8 mouse cellular contexts compared by ENCODE assay signal in the genomic region with DNA sequence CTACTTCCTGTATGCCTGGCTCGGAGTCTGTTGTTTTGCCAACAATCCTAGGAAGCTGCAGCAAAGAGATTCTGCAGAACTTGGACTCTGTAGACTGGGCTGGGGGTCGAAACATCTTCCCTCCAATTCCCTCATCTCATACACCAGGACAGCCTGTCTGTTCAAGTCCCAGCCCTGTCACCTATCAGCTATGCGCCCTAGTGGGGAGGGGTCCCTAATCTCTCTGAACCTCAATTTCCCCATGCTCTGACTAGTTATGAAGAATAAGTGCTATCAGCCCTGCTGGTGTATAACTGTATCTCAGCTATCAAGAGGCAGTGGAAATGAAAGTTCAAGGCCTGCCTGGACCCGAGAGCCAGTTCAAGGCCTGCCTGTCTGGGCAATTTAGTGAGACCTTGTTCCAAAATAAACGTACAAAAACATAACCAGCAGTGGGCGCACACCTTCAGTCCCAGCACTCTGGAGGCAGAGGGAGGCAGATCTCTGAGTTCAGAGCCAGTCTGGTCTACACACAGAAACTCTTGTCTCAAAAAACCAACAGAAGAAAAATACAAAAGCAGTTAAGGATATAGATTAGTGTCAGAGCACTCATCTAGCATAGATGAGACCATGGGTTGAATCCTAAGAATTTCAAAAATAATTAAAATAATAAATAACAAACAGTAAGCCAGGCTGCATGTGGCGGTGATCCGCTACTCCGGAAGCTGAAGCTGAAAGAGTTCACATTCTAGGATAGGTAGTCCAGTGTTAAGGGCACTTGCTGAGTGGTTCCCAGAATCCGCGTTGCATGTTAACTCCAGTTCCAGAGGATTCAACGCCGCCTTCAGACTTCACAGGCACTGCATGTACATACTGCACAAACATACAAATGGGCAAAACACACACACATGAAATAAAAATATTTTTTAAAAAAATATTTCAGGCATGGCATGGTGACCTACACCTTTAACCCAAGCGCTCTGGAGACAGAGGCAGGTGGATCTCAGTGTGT. TPM values are rescaled to one million over a fixed set of nuclear protein-coding genes. Genes with fewer than 3 reads are reported as not detected.
DNase-seq lines count a peak whose midpoint lies in the region; ATAC-seq and TF ChIP-seq lines count a peak whose summit lies in the region.

No protein-coding gene starts in this region.

- TF ChIP-seq POLR2A in lung, adult 2 months (IDR thresholded peaks at IDR 0.05; ENCODE audit: borderline replicate concordance, extremely low read depth, low read depth, low read length), result no peak

- WGBS in lung, embryonic 16.5 days, result 42% methylated on average over 14 of the region's 14 CpGs
- WGBS in lung, adult 2 months, result 51% methylated on average over 14 of the region's 14 CpGs
- 48% methylated on average over 14 of the region's 14 CpGs for WGBS in hindbrain, embryonic 11.5 days
- 44% methylated on average over 14 of the region's 14 CpGs for WGBS in liver, embryonic 15.5 days (ENCODE audit: insufficient replicate concordance)

- H3K27me3 ChIP-seq in lung, embryonic 16.5 days (ENCODE audit: control insufficient read depth, insufficient read depth, low read depth, low read length), result peaks cover 5% of the 10 kb centered on the region; the same call in 1 of the 2 replicates
- H3K27me3 ChIP-seq in hindbrain, embryonic 11.5 days (ENCODE audit: control insufficient read depth, insufficient read depth, low read length), result peaks cover 10% of the 10 kb centered on the region
- peaks cover 32% of the 10 kb centered on the region for H3K27me3 ChIP-seq in liver, embryonic 15.5 days

- peaks cover 15% of the 10 kb centered on the region for H3K36me3 ChIP-seq in lung, embryonic 16.5 days (ENCODE audit: control insufficient read depth, insufficient read depth, low read length)
- 0 out of 2 replicates have a peak, but pooled peaks cover 3% of the 10 kb centered on the region for H3K36me3 ChIP-seq in hindbrain, embryonic 11.5 days (ENCODE audit: control insufficient read depth, insufficient read depth, low read length)
- H3K36me3 ChIP-seq in liver, embryonic 15.5 days (replicated peaks), result peaks cover 40% of the 10 kb centered on the region

- no peak for TF ChIP-seq CTCF in lung, adult 2 months (IDR thresholded peaks at IDR 0.05; ENCODE audit: insufficient read depth, low read length)

- H3K9ac ChIP-seq in lung, embryonic 16.5 days (ENCODE audit: low read length), result no peak overlapping the region; the same call in 1 of the 2 replicates
- no peak overlapping the region for H3K9ac ChIP-seq in hindbrain, embryonic 11.5 days (ENCODE audit: low read depth, low read length)
- H3K9ac ChIP-seq in liver, embryonic 15.5 days, result peak overlapping the region; percentile 47; the same call in 1 of the 2 replicates

- peaks cover 4% of the 10 kb centered on the region for H3K4me1 ChIP-seq in lung, embryonic 16.5 days (replicated peaks; ENCODE audit: control insufficient read depth, insufficient read depth, low read length)
- H3K4me1 ChIP-seq in lung, adult 2 months (ENCODE audit: control insufficient read depth, insufficient read depth, low read length), result no peaks in the 10 kb centered on the region
- no peaks in the 10 kb centered on the region; the same call in 1 of the 2 replicates for H3K4me1 ChIP-seq in brown adipose tissue, adult 24 weeks (ENCODE audit: control insufficient read depth, insufficient read depth, insufficient read length, low read length)
- H3K4me1 ChIP-seq in hindbrain, embryonic 11.5 days (replicated peaks; ENCODE audit: control insufficient read depth, insufficient read depth, low read length), result 0 out of 2 replicates have a peak, but pooled peaks cover 2% of the 10 kb centered on the region
- H3K4me1 ChIP-seq in liver, embryonic 15.5 days (replicated peaks), result peaks cover 20% of the 10 kb centered on the region

- ATAC-seq in lung, embryonic 16.5 days (ENCODE audit: low read depth), result 0 out of 2 replicates have a peak, but pooled peaks have one; percentile 1
- peak; percentile 46 for ATAC-seq in hindbrain, embryonic 11.5 days (ENCODE audit: low FRiP score)
- ATAC-seq in liver, embryonic 15.5 days (ENCODE audit: insufficient read depth), result no peak

- H3K9me3 ChIP-seq in lung, embryonic 16.5 days (ENCODE audit: control insufficient read depth, low read length), result no peaks in the 10 kb centered on the region
- H3K9me3 ChIP-seq in hindbrain, embryonic 11.5 days (ENCODE audit: control insufficient read depth, low read length), result no peaks in the 10 kb centered on the region
- no peaks in the 10 kb centered on the region for H3K9me3 ChIP-seq in liver, embryonic 15.5 days (replicated peaks)

- DNase-seq in lung, adult 2 months, result no peak
- peak; percentile 31 for DNase-seq in hindbrain, embryonic 11.5 days (ENCODE audit: low spot score)
- peak; percentile 51 for DNase-seq in thymus, postnatal 0 days (ENCODE audit: low spot score)
- DNase-seq in ovary, postnatal 10 days (ENCODE audit: low spot score), result no peak
- DNase-seq in gastrocnemius, postnatal 10 days, result no peak

- peak overlapping the region; percentile 85 for H3K4me2 ChIP-seq in lung, embryonic 16.5 days (ENCODE audit: low read depth, low read length)
- peak overlapping the region; percentile 86 for H3K4me2 ChIP-seq in hindbrain, embryonic 11.5 days (replicated peaks; ENCODE audit: low read depth, low read length)
- H3K4me2 ChIP-seq in liver, embryonic 15.5 days, result peak overlapping the region; percentile 89

- H3K4me3 ChIP-seq in lung, embryonic 16.5 days (ENCODE audit: low read length), result peak overlapping the region; percentile 52
- H3K4me3 ChIP-seq in lung, adult 2 months (replicated peaks; ENCODE audit: extremely low read depth, low read depth, low read length), result no peak overlapping the region
- peak overlapping the region; percentile 37; the same call in 1 of the 2 replicates for H3K4me3 ChIP-seq in brown adipose tissue, adult 24 weeks (ENCODE audit: insufficient read depth, low read depth, low read length)
- H3K4me3 ChIP-seq in hindbrain, embryonic 11.5 days (ENCODE audit: low read depth, low read length), result peak overlapping the region; percentile 41
- peak overlapping the region; percentile 56 for H3K4me3 ChIP-seq in liver, embryonic 15.5 days (replicated peaks)

- H3K27ac ChIP-seq in lung, embryonic 16.5 days (ENCODE audit: low read length), result no peak overlapping the region
- no peak overlapping the region for H3K27ac ChIP-seq in brown adipose tissue, adult 24 weeks (replicated peaks; ENCODE audit: low read depth, low read length)
- H3K27ac ChIP-seq in hindbrain, embryonic 11.5 days (ENCODE audit: low read depth, low read length), result no peak overlapping the region
- H3K27ac ChIP-seq in liver, embryonic 15.5 days (replicated peaks), result 0 out of 2 replicates have a peak overlapping the region, but pooled peaks have one; percentile 3

RNA-seq across cellular contexts. Expression of gene Aifm3, which starts 0.6 kb away (rescaled TPM):
- 4.1 and 6.5 TPM in 2 replicates for polyA plus RNA-seq in lung, embryonic 16.5 days (2015; fragmentation: Nextera tagmentation; extraction: Ambion mirVana)
- polyA plus RNA-seq in lung, adult 2 months (2012; rRNA removed), result 2.5 and 2.6 TPM in 2 replicates
- not detected in 2 replicates for polyA plus RNA-seq in brown adipose tissue, adult 24 weeks (2012; ENCODE audit: insufficient read depth, insufficient read length, missing spikeins)
- 2.5 and 2.6 TPM in 2 replicates for polyA plus RNA-seq in hindbrain, embryonic 11.5 days (2014; fragmentation: Nextera tagmentation; extraction: Ambion mirVana)
- 2.3 and 3.4 TPM in 2 replicates for polyA plus RNA-seq in liver, embryonic 15.5 days (2015; fragmentation: Nextera tagmentation; extraction: Ambion mirVana)
- 0.40 and 0.42 TPM in 2 replicates for polyA plus RNA-seq in thymus, postnatal 0 days (2015; fragmentation: Nextera tagmentation; extraction: Ambion mirVana)
- under 1 TPM; 0.27 to 0.28 TPM for total RNA-seq in gastrocnemius, postnatal 10 days (2021)

RNA-seq across cellular contexts. Expression of gene Lztr1, which starts 19.7 kb away (rescaled TPM):
- 75.6 and 85.6 TPM in 2 replicates for polyA plus RNA-seq in lung, embryonic 16.5 days (2015; fragmentation: Nextera tagmentation; extraction: Ambion mirVana)
- 243 and 247 TPM in 2 replicates for polyA plus RNA-seq in lung, adult 2 months (2012; rRNA removed)
- polyA plus RNA-seq in brown adipose tissue, adult 24 weeks (2012; ENCODE audit: insufficient read depth, insufficient read length, missing spikeins), result 38.0 and 38.2 TPM in 2 replicates
- polyA plus RNA-seq in hindbrain, embryonic 11.5 days (2014; fragmentation: Nextera tagmentation; extraction: Ambion mirVana), result 85.3 and 85.8 TPM in 2 replicates
- 20.7 and 21.0 TPM in 2 replicates for polyA plus RNA-seq in liver, embryonic 15.5 days (2015; fragmentation: Nextera tagmentation; extraction: Ambion mirVana)
- polyA plus RNA-seq in thymus, postnatal 0 days (2015; fragmentation: Nextera tagmentation; extraction: Ambion mirVana), result 30.9 and 36.4 TPM in 2 replicates
- total RNA-seq in gastrocnemius, postnatal 10 days (2021), result 10 to 100 TPM; 27.1 to 39.5 TPM

RNA-seq across cellular contexts. Expression of gene Crkl, which starts 37.0 kb away (rescaled TPM):
- polyA plus RNA-seq in lung, embryonic 16.5 days (2015; fragmentation: Nextera tagmentation; extraction: Ambion mirVana), result 56.7 and 60.4 TPM in 2 replicates
- 56.5 and 63.3 TPM in 2 replicates for polyA plus RNA-seq in lung, adult 2 months (2012; rRNA removed)
- polyA plus RNA-seq in brown adipose tissue, adult 24 weeks (2012; ENCODE audit: insufficient read depth, insufficient read length, missing spikeins), result 9.2 and 13.9 TPM in 2 replicates
- polyA plus RNA-seq in hindbrain, embryonic 11.5 days (2014; fragmentation: Nextera tagmentation; extraction: Ambion mirVana), result 79.1 and 87.5 TPM in 2 replicates
- polyA plus RNA-seq in liver, embryonic 15.5 days (2015; fragmentation: Nextera tagmentation; extraction: Ambion mirVana), result 28.2 and 29.3 TPM in 2 replicates
- 59.8 and 68.0 TPM in 2 replicates for polyA plus RNA-seq in thymus, postnatal 0 days (2015; fragmentation: Nextera tagmentation; extraction: Ambion mirVana)
- 10 to 100 TPM; 24.4 to 26.7 TPM for total RNA-seq in gastrocnemius, postnatal 10 days (2021)

RNA-seq across cellular contexts. Expression of gene Thap7, which starts 42.2 kb away (rescaled TPM):
- polyA plus RNA-seq in lung, embryonic 16.5 days (2015; fragmentation: Nextera tagmentation; extraction: Ambion mirVana), result 53.0 and 59.5 TPM in 2 replicates
- polyA plus RNA-seq in lung, adult 2 months (2012; rRNA removed), result 87.3 and 90.4 TPM in 2 replicates
- polyA plus RNA-seq in brown adipose tissue, adult 24 weeks (2012; ENCODE audit: insufficient read depth, insufficient read length, missing spikeins), result 19.5 and 21.9 TPM in 2 replicates
- polyA plus RNA-seq in hindbrain, embryonic 11.5 days (2014; fragmentation: Nextera tagmentation; extraction: Ambion mirVana), result 47.6 and 49.3 TPM in 2 replicates
- 21.4 and 23.7 TPM in 2 replicates for polyA plus RNA-seq in liver, embryonic 15.5 days (2015; fragmentation: Nextera tagmentation; extraction: Ambion mirVana)
- polyA plus RNA-seq in thymus, postnatal 0 days (2015; fragmentation: Nextera tagmentation; extraction: Ambion mirVana), result 79.7 and 81.0 TPM in 2 replicates
- total RNA-seq in gastrocnemius, postnatal 10 days (2021), result 10 to 100 TPM; 14.7 to 15.0 TPM

Comparison
In these comparisons a context has a peak if more than half of its experiments do, and no peak if none do; other contexts are left out.
1. DNase-seq: peak in hindbrain, embryonic 11.5 days (single experiment) and thymus, postnatal 0 days (single experiment); none in lung, adult 2 months (single experiment), ovary, postnatal 10 days (single experiment) and gastrocnemius, postnatal 10 days (single experiment).
2. Peak in every context shown above with its lines, with median percentiles within 50 percentile points of each other: H3K4me2 ChIP-seq.